Comparison of ENCODE assay signal across 8 mouse cellular contexts in the genomic region with DNA sequence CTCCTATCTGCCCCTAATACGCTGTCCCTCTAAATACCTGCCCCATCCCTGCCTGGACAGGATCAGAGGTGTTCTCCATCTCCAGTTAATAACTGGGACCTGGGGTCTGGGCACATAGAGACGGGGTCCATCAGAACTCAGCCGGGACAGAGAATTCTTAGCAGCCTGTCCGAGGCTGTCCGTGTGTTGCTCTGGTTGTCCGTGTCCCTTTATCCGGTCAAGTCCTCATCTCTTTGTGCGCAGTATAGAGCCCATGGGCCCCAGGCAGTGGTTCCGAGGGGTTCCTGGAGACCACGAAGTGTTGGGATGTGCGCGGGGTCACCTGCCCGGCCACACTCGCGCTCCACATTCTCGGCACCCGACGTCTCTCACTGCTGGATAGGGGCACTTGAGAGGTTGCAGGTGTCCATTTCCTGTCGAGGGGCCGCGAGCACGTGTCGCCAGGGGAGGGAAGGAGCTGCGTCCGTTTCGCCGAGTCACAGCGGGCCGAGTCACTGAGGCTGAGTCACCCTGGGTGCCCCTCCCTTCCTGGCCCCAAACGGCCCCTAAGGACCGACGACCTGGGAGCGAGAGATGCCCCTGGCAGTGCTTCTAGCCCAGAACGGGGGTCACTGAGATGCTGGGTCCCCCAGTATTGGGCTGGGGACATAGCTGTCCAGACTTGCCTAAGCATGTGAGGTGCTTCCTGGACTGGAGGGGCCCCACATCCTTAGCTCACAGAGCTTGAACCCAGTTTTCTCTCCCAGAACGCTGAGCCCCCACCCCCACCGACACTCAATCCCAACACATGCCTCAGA. TPM values are rescaled to one million over a fixed set of nuclear protein-coding genes. Genes with fewer than 3 reads are reported as not detected.
DNase-seq lines count a peak whose midpoint lies in the region; ATAC-seq and TF ChIP-seq lines count a peak whose summit lies in the region.

No protein-coding gene starts in this region.

- no peak for ATAC-seq in forebrain, embryonic 13.5 days
- ATAC-seq in limb, embryonic 15.5 days (ENCODE audit: insufficient number of reproducible peaks, low FRiP score, low TSS enrichment, low read depth), result no peak
- ATAC-seq in neural tube, embryonic 14.5 days (ENCODE audit: low read depth), result no peak

- TF ChIP-seq CTCF in ES-Bruce4 (IDR thresholded peaks at IDR 0.05; ENCODE audit: low read depth, low read length), result no peak

- peaks cover 81% of the 10 kb centered on the region for H3K27me3 ChIP-seq in heart, embryonic 10.5 days (ENCODE audit: insufficient read depth, poor library complexity, severe bottlenecking)
- no peaks in the 10 kb centered on the region for H3K27me3 ChIP-seq in ES-Bruce4 (ENCODE audit: control insufficient read depth, insufficient read depth, low read length, poor library complexity, severe bottlenecking)
- H3K27me3 ChIP-seq in forebrain, embryonic 13.5 days, result peaks cover 67% of the 10 kb centered on the region
- peaks cover 56% of the 10 kb centered on the region for H3K27me3 ChIP-seq in limb, embryonic 15.5 days
- peaks cover 41% of the 10 kb centered on the region for H3K27me3 ChIP-seq in neural tube, embryonic 14.5 days (ENCODE audit: control insufficient read depth, insufficient read depth, low read length)

- peak overlapping the region; percentile 22; the same call in 1 of the 2 replicates for H3K27ac ChIP-seq in heart, embryonic 10.5 days
- no peak overlapping the region for H3K27ac ChIP-seq in ES-Bruce4 (ENCODE audit: insufficient read depth, low read length)
- no peak overlapping the region for H3K27ac ChIP-seq in forebrain, embryonic 13.5 days
- no peak overlapping the region for H3K27ac ChIP-seq in limb, embryonic 15.5 days
- no peak overlapping the region for H3K27ac ChIP-seq in neural tube, embryonic 14.5 days (ENCODE audit: low read depth, low read length)

- TF ChIP-seq EP300 in ES-Bruce4 (IDR thresholded peaks at IDR 0.05; ENCODE audit: insufficient read depth, low read depth, low read length), result no peak

- peak overlapping the region; percentile 18; the same call in 1 of the 2 replicates for H3K9ac ChIP-seq in ES-Bruce4 (ENCODE audit: low read depth, poor library complexity, severe bottlenecking)
- 0 out of 2 replicates have a peak overlapping the region, but pooled peaks have one; percentile 61 for H3K9ac ChIP-seq in forebrain, embryonic 13.5 days
- H3K9ac ChIP-seq in limb, embryonic 15.5 days, result no peak overlapping the region
- no peak overlapping the region for H3K9ac ChIP-seq in neural tube, embryonic 14.5 days (replicated peaks; ENCODE audit: low read depth, low read length)

- H3K36me3 ChIP-seq in heart, embryonic 10.5 days, result peaks cover 4% of the 10 kb centered on the region; the same call in 1 of the 2 replicates
- H3K36me3 ChIP-seq in ES-Bruce4 (ENCODE audit: control insufficient read depth, insufficient read depth, low read length, poor library complexity, severe bottlenecking), result no peaks in the 10 kb centered on the region
- H3K36me3 ChIP-seq in forebrain, embryonic 13.5 days (ENCODE audit: poor library complexity, severe bottlenecking), result no peaks in the 10 kb centered on the region
- H3K36me3 ChIP-seq in limb, embryonic 15.5 days, result no peaks in the 10 kb centered on the region
- no peaks in the 10 kb centered on the region for H3K36me3 ChIP-seq in neural tube, embryonic 14.5 days (ENCODE audit: control insufficient read depth, insufficient read depth, low read length)

- WGBS in heart, embryonic 10.5 days, result 5% methylated on average over 36 of the region's 36 CpGs
- 7% methylated on average over 36 of the region's 36 CpGs for WGBS in forebrain, embryonic 13.5 days
- 4% methylated on average over 34 of the region's 36 CpGs for WGBS in limb, embryonic 15.5 days
- 7% methylated on average over 36 of the region's 36 CpGs for WGBS in neural tube, embryonic 14.5 days

- no peak for TF ChIP-seq POLR2A in ES-Bruce4 (IDR thresholded peaks at IDR 0.05; ENCODE audit: insufficient read depth, low read length)

- peaks cover 19% of the 10 kb centered on the region for H3K4me1 ChIP-seq in heart, embryonic 10.5 days
- no peaks in the 10 kb centered on the region for H3K4me1 ChIP-seq in ES-Bruce4 (ENCODE audit: control insufficient read depth, insufficient read depth, low read length)
- H3K4me1 ChIP-seq in forebrain, embryonic 13.5 days, result peaks cover 17% of the 10 kb centered on the region
- H3K4me1 ChIP-seq in limb, embryonic 15.5 days, result peaks cover 22% of the 10 kb centered on the region
- peaks cover 10% of the 10 kb centered on the region; the same call in 1 of the 2 replicates for H3K4me1 ChIP-seq in neural tube, embryonic 14.5 days (ENCODE audit: control insufficient read depth, insufficient read depth, low read length)

- peak overlapping the region; percentile 69 for H3K4me3 ChIP-seq in heart, embryonic 10.5 days
- peak overlapping the region; percentile 28 for H3K4me3 ChIP-seq in ES-Bruce4 (ENCODE audit: low read depth, low read length)
- peak overlapping the region; percentile 53 for H3K4me3 ChIP-seq in forebrain, embryonic 13.5 days
- H3K4me3 ChIP-seq in limb, embryonic 15.5 days, result peak overlapping the region; percentile 52
- H3K4me3 ChIP-seq in neural tube, embryonic 14.5 days (ENCODE audit: low read depth, low read length), result peak overlapping the region; percentile 45

- peak; percentile 86 for DNase-seq in heart, embryonic 10.5 days (ENCODE audit: low spot score)
- DNase-seq in heart, postnatal 4 days, result no peak
- no peak for DNase-seq in gastrocnemius, adult 8-10 months (ENCODE audit: low spot score in 2 of 2)
- DNase-seq in urinary bladder, adult 2 months (ENCODE audit: low spot score), result no peak

- no peaks in the 10 kb centered on the region for H3K9me3 ChIP-seq in heart, embryonic 10.5 days
- no peaks in the 10 kb centered on the region for H3K9me3 ChIP-seq in ES-Bruce4 (replicated peaks; ENCODE audit: control insufficient read depth, insufficient read depth, low read length, poor library complexity, severe bottlenecking)
- H3K9me3 ChIP-seq in forebrain, embryonic 13.5 days (replicated peaks), result no peaks in the 10 kb centered on the region
- peaks cover 4% of the 10 kb centered on the region; the same call in 1 of the 2 replicates for H3K9me3 ChIP-seq in limb, embryonic 15.5 days
- no peaks in the 10 kb centered on the region for H3K9me3 ChIP-seq in neural tube, embryonic 14.5 days (ENCODE audit: control insufficient read depth, low read length)

- H3K4me2 ChIP-seq in forebrain, embryonic 13.5 days, result peak overlapping the region; percentile 95
- peak overlapping the region; percentile 89 for H3K4me2 ChIP-seq in limb, embryonic 15.5 days
- H3K4me2 ChIP-seq in neural tube, embryonic 14.5 days (ENCODE audit: low read depth, low read length), result peak overlapping the region; percentile 95

RNA-seq across cellular contexts. Expression of gene Fosl1, which starts 1.2 kb away (rescaled TPM):
- polyA plus RNA-seq in heart, embryonic 10.5 days (2016; fragmentation: Nextera tagmentation; extraction: Ambion mirVana), result 0.34 and 0.49 TPM in 2 replicates
- total RNA-seq in heart, postnatal 4 days (2021), result not detected
- polyA plus RNA-seq in ES-Bruce4 (2011; ENCODE audit: insufficient read depth, insufficient read length, low read depth, missing spikeins), result 1.3 and 2.3 TPM in 2 replicates
- not detected in 2 replicates for polyA plus RNA-seq in forebrain, embryonic 13.5 days (2015; fragmentation: Nextera tagmentation; extraction: Ambion mirVana)
- polyA plus RNA-seq in limb, embryonic 15.5 days (2015; fragmentation: Nextera tagmentation; extraction: Ambion mirVana), result not detected in 2 replicates
- polyA plus RNA-seq in neural tube, embryonic 14.5 days (2014; fragmentation: Nextera tagmentation; extraction: Ambion mirVana), result not detected in 2 replicates
- total RNA-seq in gastrocnemius, adult 8-10 months (2022), result not detected
- 0.07 TPM in 1 of 2 replicates, not detected in the other for polyA plus RNA-seq in urinary bladder, adult 2 months (2012; rRNA removed)

RNA-seq across cellular contexts. Expression of gene Ccdc85b, which starts 9.1 kb away (rescaled TPM):
- 8.3 and 11.6 TPM in 2 replicates for polyA plus RNA-seq in heart, embryonic 10.5 days (2016; fragmentation: Nextera tagmentation; extraction: Ambion mirVana)
- 10 to 100 TPM; 13.5 to 13.9 TPM for total RNA-seq in heart, postnatal 4 days (2021)
- 3.3 and 4.2 TPM in 2 replicates for polyA plus RNA-seq in ES-Bruce4 (2011; ENCODE audit: insufficient read depth, insufficient read length, low read depth, missing spikeins)
- polyA plus RNA-seq in forebrain, embryonic 13.5 days (2015; fragmentation: Nextera tagmentation; extraction: Ambion mirVana), result 6.5 and 7.1 TPM in 2 replicates
- 6.6 and 6.9 TPM in 2 replicates for polyA plus RNA-seq in limb, embryonic 15.5 days (2015; fragmentation: Nextera tagmentation; extraction: Ambion mirVana)
- 8.0 and 11.0 TPM in 2 replicates for polyA plus RNA-seq in neural tube, embryonic 14.5 days (2014; fragmentation: Nextera tagmentation; extraction: Ambion mirVana)
- total RNA-seq in gastrocnemius, adult 8-10 months (2022), result 1 to 10 TPM; 5.5 to 8.1 (median 6.3) TPM
- polyA plus RNA-seq in urinary bladder, adult 2 months (2012; rRNA removed), result 11.3 and 15.1 TPM in 2 replicates

RNA-seq across cellular contexts. Expression of gene Fibp, which starts 11.9 kb away (rescaled TPM):
- 79.5 and 87.9 TPM in 2 replicates for polyA plus RNA-seq in heart, embryonic 10.5 days (2016; fragmentation: Nextera tagmentation; extraction: Ambion mirVana)
- total RNA-seq in heart, postnatal 4 days (2021), result 100 to 1,000 TPM; 106 to 118 TPM
- polyA plus RNA-seq in ES-Bruce4 (2011; ENCODE audit: insufficient read depth, insufficient read length, low read depth, missing spikeins), result 37.7 and 47.6 TPM in 2 replicates
- polyA plus RNA-seq in forebrain, embryonic 13.5 days (2015; fragmentation: Nextera tagmentation; extraction: Ambion mirVana), result 153 and 155 TPM in 2 replicates
- 99.3 and 105 TPM in 2 replicates for polyA plus RNA-seq in limb, embryonic 15.5 days (2015; fragmentation: Nextera tagmentation; extraction: Ambion mirVana)
- 169 and 179 TPM in 2 replicates for polyA plus RNA-seq in neural tube, embryonic 14.5 days (2014; fragmentation: Nextera tagmentation; extraction: Ambion mirVana)
- 10 to 100 TPM; 29.2 to 35.1 (median 32.8) TPM for total RNA-seq in gastrocnemius, adult 8-10 months (2022)
- polyA plus RNA-seq in urinary bladder, adult 2 months (2012; rRNA removed), result 95.7 and 122 TPM in 2 replicates

RNA-seq across cellular contexts. Expression of gene Ctsw, which starts 19.8 kb away (rescaled TPM):
- 0.85 and 1.1 TPM in 2 replicates for polyA plus RNA-seq in heart, embryonic 10.5 days (2016; fragmentation: Nextera tagmentation; extraction: Ambion mirVana)
- total RNA-seq in heart, postnatal 4 days (2021), result under 1 TPM; 0.24 to 0.50 TPM
- polyA plus RNA-seq in ES-Bruce4 (2011; ENCODE audit: insufficient read depth, insufficient read length, low read depth, missing spikeins), result 1.2 and 1.6 TPM in 2 replicates
- polyA plus RNA-seq in forebrain, embryonic 13.5 days (2015; fragmentation: Nextera tagmentation; extraction: Ambion mirVana), result 4.4 and 5.4 TPM in 2 replicates
- polyA plus RNA-seq in limb, embryonic 15.5 days (2015; fragmentation: Nextera tagmentation; extraction: Ambion mirVana), result 0.82 and 1.7 TPM in 2 replicates
- polyA plus RNA-seq in neural tube, embryonic 14.5 days (2014; fragmentation: Nextera tagmentation; extraction: Ambion mirVana), result 4.2 and 4.4 TPM in 2 replicates
- not detected for total RNA-seq in gastrocnemius, adult 8-10 months (2022)
- 2.6 and 4.0 TPM in 2 replicates for polyA plus RNA-seq in urinary bladder, adult 2 months (2012; rRNA removed)

RNA-seq across cellular contexts. Expression of gene AI837181, which starts 23.6 kb away (rescaled TPM):
- polyA plus RNA-seq in heart, embryonic 10.5 days (2016; fragmentation: Nextera tagmentation; extraction: Ambion mirVana), result 39.3 and 49.1 TPM in 2 replicates
- total RNA-seq in heart, postnatal 4 days (2021), result 10 to 100 TPM; 35.2 to 35.3 TPM
- polyA plus RNA-seq in ES-Bruce4 (2011; ENCODE audit: insufficient read depth, insufficient read length, low read depth, missing spikeins), result 17.5 and 21.9 TPM in 2 replicates
- polyA plus RNA-seq in forebrain, embryonic 13.5 days (2015; fragmentation: Nextera tagmentation; extraction: Ambion mirVana), result 40.6 and 44.4 TPM in 2 replicates
- polyA plus RNA-seq in limb, embryonic 15.5 days (2015; fragmentation: Nextera tagmentation; extraction: Ambion mirVana), result 68.6 and 69.9 TPM in 2 replicates
- 57.0 and 67.2 TPM in 2 replicates for polyA plus RNA-seq in neural tube, embryonic 14.5 days (2014; fragmentation: Nextera tagmentation; extraction: Ambion mirVana)
- total RNA-seq in gastrocnemius, adult 8-10 months (2022), result 10 to 100 TPM; 33.7 to 38.3 (median 35.8) TPM
- 65.3 and 68.9 TPM in 2 replicates for polyA plus RNA-seq in urinary bladder, adult 2 months (2012; rRNA removed)

Comparison
In these comparisons a context has a peak if more than half of its experiments do, and no peak if none do; other contexts are left out.
1. H3K9ac ChIP-seq: peak in ES-Bruce4 (single experiment) and forebrain, embryonic 13.5 days (single experiment); none in limb, embryonic 15.5 days (single experiment) and neural tube, embryonic 14.5 days (single experiment).
2. Peak in every context shown above with its lines, with median percentiles within 50 percentile points of each other: H3K4me3 ChIP-seq and H3K4me2 ChIP-seq.